Mouse (Mus musculus) Patski (cell line): Measurements from ENCODE around the gene Ankrd35. TPM values are rescaled to one million over a fixed set of nuclear protein-coding genes. Genes with fewer than 3 reads are reported as not detected.
A peak's percentile ranks its signal among the peaks of the same experiment; 100 is the strongest.

Experiments used
- ATAC-seq: fragments of 100-300 bp; one replicate; pipeline ENCODE4 v1.8.0; 2021
- CTCF ChIA-PET: fragments of 350-600 bp; sonication (Branson Sonifier 250); formaldehyde crosslinking; loops from one replicate; lab custom pipeline; 2022; ENCODE audit warnings: inconsistent platforms; lab: Charles Lee
- POLR2A ChIA-PET: fragments of 350-600 bp; sonication (Branson Sonifier 250); formaldehyde crosslinking; loops from one replicate; lab custom pipeline; 2022; ENCODE audit warnings: antibody characterized with exemption, inconsistent platforms; lab: Charles Lee
- DNase-seq: peaks from one replicate; pipeline ENCODE4 v3.0.0-alpha.2; 2011; ENCODE audit warnings: low read depth, low spot score
- H3K27me3 ChIP-seq: fragments of 371-371 bp; one replicate; pipeline ENCODE4 v1.5.1; 2021
- CTCF ChIP-seq: fragments of 100-300 bp; IDR thresholded peaks from one replicate; pipeline ENCODE4 v1.5.1; 2021
- in situ Hi-C: fragments of 300-500 bp; cut with MboI; formaldehyde crosslinking; loops from 3 replicates; pipeline ENCODE4 v1.11.1; 2018; ENCODE audit warnings: low pct_unique_long_range_greater_than_20kb, mixed read lengths
- polyA plus RNA-seq: library from polyadenylated mRNA; unstranded; gene quantifications from one replicate; pipeline ENCODE4 v1.2.3, GENCODE M21; 2021

Ankrd35 gene
- 0.09 TPM for polyA plus RNA-seq

DNA sequence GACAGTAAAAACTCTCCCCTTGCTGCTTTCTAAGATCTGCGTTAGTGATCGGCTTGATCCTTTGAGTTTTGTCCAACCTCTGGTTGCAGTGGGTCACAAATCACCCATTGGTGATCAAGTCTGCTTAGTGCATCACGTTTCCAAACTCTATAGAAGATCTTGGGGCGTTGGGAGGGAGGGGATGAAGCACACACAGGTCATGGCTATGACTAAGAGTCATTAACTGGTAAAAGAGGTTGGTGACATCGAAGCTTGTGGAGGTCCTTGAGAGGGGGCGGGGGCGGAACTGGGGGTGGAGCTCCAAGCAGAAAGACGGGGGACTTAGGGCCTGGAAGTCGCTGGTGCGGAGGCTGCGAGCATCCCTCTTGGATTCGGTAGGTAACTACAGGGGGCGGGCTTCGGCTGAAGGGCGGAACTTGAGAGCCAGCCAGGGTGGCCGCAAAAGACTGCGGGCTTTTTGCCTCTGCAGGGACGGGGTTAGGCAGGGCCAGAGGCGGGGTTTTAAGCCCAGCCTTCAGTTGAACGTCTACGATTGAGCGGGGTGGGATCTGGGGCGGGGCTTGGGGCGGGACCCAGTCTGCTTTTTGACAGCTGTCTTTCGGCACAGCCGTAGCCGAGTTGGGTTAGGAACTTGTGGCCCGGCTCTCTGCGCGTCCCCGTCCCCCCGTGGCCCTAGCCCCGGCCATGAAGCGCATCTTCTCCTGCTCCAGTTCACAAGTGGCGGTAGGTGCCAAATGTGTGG, at the start of gene Ankrd35:
TSS of gene Ankrd35 (plus strand) at position 405 of the 742 bp plus-strand sequence.
- DNase-seq (no peak), ATAC-seq (no peak)
- no peaks in the 10 kb centered on the region for H3K27me3 ChIP-seq
- ChIA-PET POLR2A (interaction anchor here (0.6 to 0.9 kb wide), 2 partner anchors 17 to 19 kb away, joined by 3 to 4 read pairs; no protein-coding TSS in a partner anchor), CTCF (interaction anchor here (1.4 to 3.4 kb wide), 2 partner anchors 14 to 34 kb away, joined by 3 to 21 read pairs; no protein-coding TSS in a partner anchor)
- TF ChIP-seq CTCF, result no peak
- in situ Hi-C loops, result no loop called here

DNA sequence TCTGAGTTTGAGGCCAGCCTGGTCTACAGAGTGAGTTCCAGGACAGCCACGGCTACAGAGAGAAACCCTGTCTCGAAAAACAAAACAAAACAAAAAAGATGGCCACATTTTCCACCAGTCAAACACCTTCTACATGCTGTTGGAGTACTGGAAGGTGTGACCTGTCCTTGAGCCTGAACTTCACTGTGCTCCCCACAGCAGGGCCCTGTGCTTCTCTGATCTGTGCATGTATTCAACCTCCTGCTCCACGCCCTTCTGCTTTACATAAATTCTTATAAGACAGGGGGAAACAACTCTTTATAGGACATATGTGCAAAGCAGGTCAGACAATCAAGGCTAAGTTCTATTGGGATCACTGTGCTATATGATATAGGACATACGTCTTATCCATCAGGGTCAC, 46.7 kb upstream of the Ankrd35 start:
- in situ Hi-C loops, result no loop called here
- ATAC-seq, result no peak
- ChIA-PET POLR2A (no interaction called here), CTCF (interaction anchor here (2.7 kb wide), 1 partner anchor 8 kb away, joined by 9 read pairs; no protein-coding TSS in a partner anchor)
- TF ChIP-seq CTCF, result no peak
- no peaks in the 10 kb centered on the region for H3K27me3 ChIP-seq
- DNase-seq, result no peak

DNA sequence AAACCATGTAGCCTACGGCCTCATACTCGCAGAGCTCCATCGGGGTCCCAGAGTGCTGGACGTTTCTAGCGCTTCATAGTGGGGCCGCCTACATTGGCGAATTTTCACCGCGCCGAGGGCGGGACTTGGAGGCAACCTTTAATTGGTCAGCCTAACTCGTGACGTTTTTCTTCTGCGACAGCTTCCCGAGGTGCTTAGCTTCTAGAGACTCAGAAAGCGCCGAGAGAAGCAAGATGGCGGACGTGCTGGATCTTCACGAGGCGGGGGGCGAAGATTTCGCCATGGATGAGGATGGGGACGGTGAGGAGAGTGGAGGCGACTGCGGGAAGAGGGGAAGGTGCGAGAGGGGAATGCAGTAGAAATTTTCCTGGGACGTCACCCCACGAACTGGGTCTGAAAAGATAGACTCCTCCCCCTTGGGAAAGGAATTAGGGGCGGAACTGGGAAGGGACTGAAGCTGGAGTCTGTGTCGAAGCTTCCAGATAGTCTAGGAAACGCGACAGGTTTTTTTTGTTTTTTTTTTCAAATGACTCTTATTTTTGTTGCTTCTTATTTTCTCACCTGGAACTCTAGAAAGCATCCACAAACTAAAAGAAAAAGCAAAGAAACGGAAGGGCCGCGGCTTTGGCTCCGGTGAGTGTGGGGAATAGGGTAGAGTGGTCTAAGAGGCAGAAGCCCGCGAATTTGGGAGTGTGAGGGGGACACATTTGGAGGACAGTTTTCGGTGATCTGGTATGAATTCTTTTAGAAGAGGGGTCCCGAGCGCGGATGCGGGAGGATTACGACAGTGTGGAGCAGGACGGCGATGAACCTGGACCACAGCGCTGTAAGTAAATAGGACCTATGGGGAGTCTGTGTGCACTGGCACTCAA, 40.0 kb upstream of the Ankrd35 start, which contains the start of gene Rbm8a:
TSS of gene Rbm8a (plus strand) at position 205 of the 872 bp plus-strand sequence.
- TF ChIP-seq CTCF, result no peak
- POLR2A ChIA-PET, result interaction anchor here (0.6 to 1.4 kb wide), 6 partner anchors 9 to 53 kb away, joined by 3 to 7 read pairs (median 3); partner anchors contain the start of genes Gm16253, Lix1l and Polr3gl
- DNase-seq (peak; percentile 98), ATAC-seq (peak; percentile 87)
- CTCF ChIA-PET, result interaction anchor here (1.4 to 3.6 kb wide), 8 partner anchors 10 to 83 kb away, joined by 3 to 17 read pairs (median 4); partner anchors contain the start of genes Lix1l and Polr3gl
- no peaks in the 10 kb centered on the region for H3K27me3 ChIP-seq
- in situ Hi-C loops, result no loop called here

DNA sequence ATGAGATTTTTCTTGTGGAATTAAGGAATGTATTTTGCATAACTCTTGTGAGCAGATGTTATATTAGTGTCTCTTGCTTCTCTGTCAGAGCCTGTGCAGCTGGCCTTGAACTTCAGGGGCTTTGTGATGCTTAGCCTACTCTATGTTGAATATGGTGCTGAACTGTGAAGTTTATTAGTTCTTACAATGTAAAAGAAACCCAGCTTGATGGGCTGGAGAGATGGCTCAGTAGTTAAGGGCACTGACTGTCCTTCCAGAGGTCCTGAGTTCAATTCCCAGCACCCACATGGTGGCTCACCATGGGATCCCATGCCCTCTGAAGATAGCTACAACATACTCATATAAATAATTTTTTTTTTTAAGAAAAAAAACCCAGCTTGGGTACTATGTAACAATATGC, 37.9 kb upstream of the Ankrd35 start:
- ATAC-seq (no peak), DNase-seq (no peak)
- ChIA-PET CTCF (interaction anchor here (2.6 to 3.1 kb wide), 2 partner anchors 12 to 52 kb away, joined by 9 to 10 read pairs; partner anchors contain the start of gene Itga10), POLR2A (interaction anchor here (0.7 kb wide), 1 partner anchor 67 kb away, joined by 7 read pairs; no protein-coding TSS in a partner anchor)
- TF ChIP-seq CTCF, result no peak
- no peaks in the 10 kb centered on the region for H3K27me3 ChIP-seq
- in situ Hi-C loops, result no loop called here

DNA sequence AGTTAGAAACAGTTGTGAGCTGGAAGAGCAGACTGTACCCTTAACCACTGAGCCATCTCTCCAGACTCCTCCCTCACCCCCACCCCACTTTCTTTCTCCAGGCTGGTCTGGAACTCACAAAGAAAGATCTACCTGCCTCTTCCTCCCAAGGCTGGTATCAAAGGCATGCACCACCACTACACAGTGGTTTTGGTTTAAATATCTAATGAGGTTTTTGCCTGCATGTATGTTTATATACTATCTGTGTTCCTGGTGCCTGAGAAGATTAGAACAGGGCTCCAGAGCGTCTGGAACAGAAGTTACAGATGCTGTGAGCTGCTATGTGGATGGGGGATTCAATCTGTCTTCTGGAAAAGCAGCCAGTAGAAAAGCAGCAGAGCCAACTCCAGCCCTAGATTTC, 35.9 kb upstream of the Ankrd35 start:
- DNase-seq (no peak), ATAC-seq (no peak)
- in situ Hi-C loops, result no loop called here
- ChIA-PET CTCF (interaction anchor here (1.0 to 3.1 kb wide), 5 partner anchors 10 to 54 kb away, joined by 3 to 10 read pairs (median 5); partner anchors contain the start of genes Itga10 and Polr3gl), POLR2A (no interaction called here)
- H3K27me3 ChIP-seq, result no peaks in the 10 kb centered on the region
- TF ChIP-seq CTCF, result no peak

DNA sequence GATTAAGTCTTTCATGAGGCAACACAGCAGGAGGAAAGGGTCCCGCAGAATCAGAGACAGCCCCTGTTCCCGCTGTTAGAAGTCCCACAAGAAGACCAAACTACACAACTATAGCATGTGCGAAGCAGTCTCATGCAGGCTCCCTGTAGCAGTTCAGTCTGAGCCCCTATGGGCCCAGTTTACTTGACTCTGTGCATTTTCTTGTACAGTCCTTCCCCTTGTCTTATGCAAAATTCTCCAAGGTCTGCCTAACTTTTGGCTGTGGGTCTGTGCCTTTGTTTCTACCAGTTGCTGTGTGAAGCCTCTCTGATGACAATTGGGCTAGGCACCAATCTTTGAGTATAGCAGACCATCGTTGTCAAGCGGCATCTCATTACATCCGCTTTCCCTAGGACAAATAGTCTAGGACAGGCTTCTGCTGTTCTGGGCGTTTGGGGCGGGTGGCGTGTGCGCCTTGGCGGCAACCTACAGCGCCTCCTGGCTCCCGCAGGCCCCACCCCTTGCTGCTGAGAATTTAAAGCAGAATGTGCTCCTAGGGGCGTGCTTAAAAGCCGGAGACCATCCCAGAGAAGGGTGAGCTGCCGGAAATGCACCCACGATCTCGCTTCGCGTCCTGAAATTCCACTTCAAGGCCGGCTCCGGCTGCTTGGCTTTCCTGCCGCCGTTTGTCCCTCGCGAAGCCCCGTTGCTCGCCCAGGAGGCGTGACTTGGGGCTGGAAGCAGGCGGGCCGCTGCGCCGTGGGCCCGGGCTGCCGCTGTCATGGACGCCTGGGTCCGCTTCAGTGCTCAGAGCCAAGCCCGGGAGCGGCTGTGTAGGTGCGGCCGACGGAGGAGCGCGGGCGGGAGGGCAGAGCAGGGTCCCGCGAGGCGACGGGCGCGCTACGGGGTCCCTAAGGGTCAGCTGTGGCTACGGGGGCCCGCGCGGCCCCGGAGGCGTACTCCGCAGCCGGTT, 34.7 kb upstream of the Ankrd35 start, which contains the start of the genes Pex11b and Gm42957:
TSS of gene Pex11b (plus strand) at position 449 of the 952 bp plus-strand sequence.
TSS of gene Gm42957 (plus strand) at position 547 of the 952 bp plus-strand sequence.
- in situ Hi-C loops, result no loop called here

DNA sequence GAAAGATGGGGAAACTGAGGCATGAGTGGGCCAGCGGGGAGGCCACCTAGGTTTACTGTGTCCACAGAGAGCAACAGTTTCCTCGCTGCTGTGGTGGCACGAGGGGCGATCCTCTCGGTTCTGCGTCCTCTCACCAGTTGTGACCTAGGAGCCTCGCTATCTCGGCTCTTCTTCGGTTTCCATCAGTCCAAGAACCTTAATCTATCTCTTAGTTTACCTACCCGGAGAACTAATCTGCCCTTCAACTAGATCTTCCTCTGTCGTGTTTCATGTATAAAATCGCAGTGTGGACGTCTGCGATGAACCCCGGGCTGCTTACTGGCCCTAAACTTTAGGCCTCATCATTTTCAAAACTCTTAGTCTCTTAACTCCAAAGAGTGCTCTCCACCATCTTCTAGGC, 34.0 kb upstream of the Ankrd35 start:
- POLR2A ChIA-PET, result no interaction called here
- DNase-seq (no peak), ATAC-seq (no peak)
- in situ Hi-C loops, result no loop called here
- CTCF ChIA-PET, result no interaction called here
- no peak for TF ChIP-seq CTCF
- H3K27me3 ChIP-seq, result no peaks in the 10 kb centered on the region

More for the DNA sequence above, 34.7 kb upstream of the Ankrd35 start, which contains the start of the genes Pex11b and Gm42957:
- CTCF ChIA-PET, result no interaction called here
- no peak for TF ChIP-seq CTCF
- ATAC-seq (peak; percentile 81), DNase-seq (peak; percentile 68)
- POLR2A ChIA-PET, result no interaction called here
- no peaks in the 10 kb centered on the region for H3K27me3 ChIP-seq

DNA sequence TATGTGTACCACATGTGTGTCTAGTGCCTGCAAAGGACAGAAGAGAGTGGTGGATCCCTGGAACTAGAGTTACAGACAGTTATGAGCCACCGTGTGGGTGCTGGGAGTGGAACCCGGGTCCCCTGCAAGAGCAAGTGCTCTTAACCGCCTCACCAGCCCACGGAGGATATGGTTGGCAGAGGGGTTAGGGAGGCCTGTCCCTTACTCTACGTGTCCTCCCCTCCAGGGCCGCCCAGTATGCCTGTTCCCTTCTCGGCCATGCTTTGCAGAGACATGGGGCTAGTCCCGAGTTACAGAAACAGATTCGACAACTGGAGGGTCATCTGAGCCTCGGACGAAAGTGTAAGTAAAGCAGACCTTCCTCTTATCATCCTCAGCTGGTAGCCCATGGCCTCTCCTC, 33.5 kb upstream of the Ankrd35 start:
- no peaks in the 10 kb centered on the region for H3K27me3 ChIP-seq
- CTCF ChIA-PET, result interaction anchor here (0.6 to 1.4 kb wide), 3 partner anchors 9 to 93 kb away, joined by 3 to 4 read pairs (median 3); partner anchors contain the start of genes Itga10 and Polr3gl
- POLR2A ChIA-PET, result no interaction called here
- TF ChIP-seq CTCF, result no peak
- DNase-seq (no peak), ATAC-seq (no peak)
- in situ Hi-C loops, result no loop called here

DNA sequence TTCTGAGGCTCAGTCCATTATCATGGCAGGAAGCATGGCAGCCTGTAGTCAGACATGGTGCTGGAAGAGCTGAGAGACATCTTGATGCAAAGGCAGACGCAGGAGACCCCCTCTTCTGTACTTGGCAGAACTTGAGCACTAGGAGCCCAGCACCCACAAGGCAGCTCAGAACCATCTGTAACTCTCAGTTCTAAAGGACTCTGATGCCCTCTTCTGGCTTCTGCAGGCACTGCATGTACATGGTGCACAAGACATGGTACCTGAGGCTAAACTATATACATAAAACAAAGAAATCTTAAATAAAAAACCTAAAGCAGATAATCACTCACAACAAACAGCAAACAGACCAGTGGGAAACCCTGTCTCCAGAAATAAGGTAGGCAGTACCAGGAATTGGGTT, 30.7 kb upstream of the Ankrd35 start:
- DNase-seq, result no peak

More for the DNA sequence above, 30.7 kb upstream of the Ankrd35 start:
- TF ChIP-seq CTCF, result no peak
- no peak for ATAC-seq
- CTCF ChIA-PET, result interaction anchor here (0.7 to 4.8 kb wide), 16 partner anchors 9 to 98 kb away, joined by 3 to 34 read pairs (median 4); partner anchors contain the start of genes Lix1l, Nudt17 and Rbm8a
- POLR2A ChIA-PET, result interaction anchor here (0.5 to 1.4 kb wide), 4 partner anchors 8 to 39 kb away, joined by 3 to 4 read pairs (median 3); partner anchors contain the start of gene Lix1l
- in situ Hi-C loops, result no loop called here
- no peaks in the 10 kb centered on the region for H3K27me3 ChIP-seq
